Mouse (Mus musculus): ENCODE results near the gene Uhrf1bp1l.

GRCm38 (mm10) chr10:89732001-89732794 is 12.6 kb upstream of the Uhrf1bp1l start, which contains the start of gene Actr6:
- TF ChIP-seq CTCF (IDR thresholded peaks at IDR 0.05; ENCODE audit: control insufficient read depth, insufficient read depth, insufficient replicate concordance, low read depth, low read length) (no peak), POLR2A (IDR thresholded peaks at IDR 0.05; ENCODE audit: control insufficient read depth, low read depth, low read length) (peak; percentile 98)
